Mouse (Mus musculus) lung, embryonic 16.5 days (tissue): ENCODE results near the gene Zswim1. TPM values are rescaled to one million over a fixed set of nuclear protein-coding genes. Genes with fewer than 3 reads are reported as not detected.
"Not testable (repeated sequence)": the region's sequence is repeated elsewhere in the genome, so short reads cannot be mapped to it uniquely, and the experiment has no call there.

Experiments used
- ATAC-seq: fragments of 200-750 bp; cut with Nextera tagmentation; 2 replicates; pipeline ENCODE4 v1.8.0; 2017; ENCODE audit warnings: low read depth, mild to moderate bottlenecking, moderate library complexity
- H3K27ac ChIP-seq: fragments of 300-500 bp; sonication (generic); 2 replicates; pipeline ENCODE4 v1.5.1; 2014; ENCODE audit warnings: mild to moderate bottlenecking, control low read depth, low read length
- H3K27me3 ChIP-seq: fragments of 300-500 bp; sonication (generic); 2 replicates; pipeline ENCODE4 v1.6.1; 2014; ENCODE audit warnings: low read depth, low read length, mixed read lengths; ENCODE audit not compliant: control insufficient read depth, insufficient read depth
- H3K36me3 ChIP-seq: fragments of 300-500 bp; sonication (generic); 2 replicates; pipeline ENCODE4 v1.6.1; 2014; ENCODE audit warnings: low read length; ENCODE audit not compliant: control insufficient read depth, insufficient read depth
- H3K4me1 ChIP-seq: fragments of 300-500 bp; sonication (generic); replicated peaks from 2 replicates; pipeline ENCODE4 v1.6.1; 2014; ENCODE audit warnings: low read length, mixed read lengths; ENCODE audit not compliant: control insufficient read depth, insufficient read depth
- H3K4me2 ChIP-seq: fragments of 300-500 bp; sonication (generic); 2 replicates; pipeline ENCODE4 v1.6.1; 2014; ENCODE audit warnings: low read depth, low read length, control low read depth
- H3K4me3 ChIP-seq: fragments of 300-500 bp; sonication (generic); 2 replicates; pipeline ENCODE4 v1.5.1; 2014; ENCODE audit warnings: mild to moderate bottlenecking, low read length, control low read depth
- H3K9ac ChIP-seq: fragments of 300-500 bp; sonication (generic); 2 replicates; pipeline ENCODE4 v1.6.1; 2014; ENCODE audit warnings: low read length, control low read depth
- H3K9me3 ChIP-seq: fragments of 300-500 bp; sonication (generic); 2 replicates; pipeline ENCODE4 v1.6.1; 2016; ENCODE audit warnings: low read length; ENCODE audit not compliant: control insufficient read depth
- WGBS: fragments of 180-500 bp; shearing (Covaris S2); extraction: QIAGEN DNeasy Blood & Tissue Kit; methylation state at CpG from one replicate; pipeline ENCODE4 v1.1.7; 2014; 5-methylcytosine and 5-hydroxymethylcytosine counted together
- polyA plus RNA-seq: library from polyadenylated mRNA; unstranded; fragments of >200 nt; fragmentation: Nextera tagmentation; extraction: Ambion mirVana; gene quantifications from 2 replicates; pipeline ENCODE4 v1.2.1, GENCODE M21; 2015

Gene Zswim1
- polyA plus RNA-seq, 1 experiment from 2014 or later = 16.6 TPM

- under 1% methylated on average over 47 of the region's 47 CpGs for WGBS
- peak within 1 kb of the TSS; percentile 49 for H3K27ac ChIP-seq
- no peaks in the 10 kb centered on the region for H3K36me3 ChIP-seq
- H3K9ac ChIP-seq = peak within 1 kb of the TSS; percentile 70
- H3K4me3 ChIP-seq = peak within 1 kb of the TSS; percentile 64
- peaks cover 46% of the 10 kb centered on the region for H3K4me1 ChIP-seq
- H3K4me2 ChIP-seq = peak within 1 kb of the TSS; percentile 72
- H3K9me3 ChIP-seq = no peaks in the 10 kb centered on the region
- H3K27me3 ChIP-seq = no peaks in the 10 kb centered on the region
- ATAC-seq = peak; percentile 78
Measured at GRCm38 (mm10) chr2:164857101-164857821, 34.8 kb downstream of the Zswim1 start, which contains the start of gene Pltp. Pltp (minus strand) TSS chr2:164857711.

- H3K4me1 ChIP-seq = peaks cover 53% of the 10 kb centered on the region
- no peaks in the 10 kb centered on the region for H3K27me3 ChIP-seq
- ATAC-seq = no peak; the same call in 1 of the 2 replicates
- peak overlapping the region; percentile 49 for H3K27ac ChIP-seq
- 9% methylated on average over 19 of the region's 19 CpGs for WGBS
- H3K36me3 ChIP-seq = no peaks in the 10 kb centered on the region
- H3K4me3 ChIP-seq = peak overlapping the region; percentile 64
- H3K9ac ChIP-seq = peak overlapping the region; percentile 70
- no peaks in the 10 kb centered on the region for H3K9me3 ChIP-seq
- peak overlapping the region; percentile 72 for H3K4me2 ChIP-seq
Measured at GRCm38 (mm10) chr2:164857842-164858553, 35.5 kb downstream of the Zswim1 start.

GRCm38 (mm10) chr2:164859155-164859554 is 36.7 kb downstream of the Zswim1 start:
- H3K9me3 ChIP-seq = no peaks in the 10 kb centered on the region
- no peak overlapping the region for H3K9ac ChIP-seq
- peaks cover 53% of the 10 kb centered on the region for H3K4me1 ChIP-seq
- H3K27me3 ChIP-seq = no peaks in the 10 kb centered on the region
- H3K36me3 ChIP-seq = no peaks in the 10 kb centered on the region
- ATAC-seq = no peak
- H3K27ac ChIP-seq = no peak overlapping the region
- no peak overlapping the region for H3K4me2 ChIP-seq
- WGBS = 53% methylated on average over 2 of the region's 2 CpGs
- H3K4me3 ChIP-seq = no peak overlapping the region

- H3K9ac ChIP-seq = no peak overlapping the region
- peaks cover 50% of the 10 kb centered on the region for H3K4me1 ChIP-seq
- no peaks in the 10 kb centered on the region for H3K36me3 ChIP-seq
- no peak overlapping the region for H3K4me2 ChIP-seq
- H3K9me3 ChIP-seq = no peaks in the 10 kb centered on the region
- H3K27ac ChIP-seq = no peak overlapping the region
- no peak for ATAC-seq
- H3K27me3 ChIP-seq = no peaks in the 10 kb centered on the region
- 66% methylated on average over 9 of the region's 9 CpGs for whole genome bisulfite sequencing
- H3K4me3 ChIP-seq = no peak overlapping the region
Measured at GRCm38 (mm10) chr2:164859640-164860432, 37.4 kb downstream of the Zswim1 start.

GRCm38 (mm10) chr2:164861094-164861493 is 38.6 kb downstream of the Zswim1 start:
- Histone ChIP-seq H3K4me1 (peaks cover 46% of the 10 kb centered on the region), H3K4me2 (no peak overlapping the region), H3K27ac (peak overlapping the region; percentile 97), H3K9ac (no peak overlapping the region), H3K36me3 (no peaks in the 10 kb centered on the region), H3K27me3 (no peaks in the 10 kb centered on the region), H3K9me3 (no peaks in the 10 kb centered on the region), H3K4me3 (no peak overlapping the region)
- ATAC-seq = no peak
- WGBS = 41% methylated on average over 4 of the region's 4 CpGs

- Histone ChIP-seq H3K4me2 (peak overlapping the region; percentile 27; the same call in 1 of the 2 replicates), H3K27ac (peak overlapping the region; percentile 97), H3K4me3 (no peak overlapping the region), H3K9me3 (no peaks in the 10 kb centered on the region), H3K4me1 (peaks cover 43% of the 10 kb centered on the region), H3K27me3 (no peaks in the 10 kb centered on the region), H3K9ac (no peak overlapping the region), H3K36me3 (no peaks in the 10 kb centered on the region)
- ATAC-seq = peak; percentile 86
- WGBS = 18% methylated on average over 8 of the region's 9 CpGs
Measured at GRCm38 (mm10) chr2:164862179-164862861, 39.8 kb downstream of the Zswim1 start.

- H3K27me3 ChIP-seq, ATAC-seq, H3K4me3 ChIP-seq, H3K36me3 ChIP-seq, H3K4me2 ChIP-seq, H3K9me3 ChIP-seq, H3K9ac ChIP-seq: not testable (repeated sequence)
- peak overlapping the region; percentile 97 for H3K27ac ChIP-seq
- peaks cover 36% of the 10 kb centered on the region for H3K4me1 ChIP-seq
- WGBS = 94% methylated on average over 8 of the region's 9 CpGs
Measured at GRCm38 (mm10) chr2:164863411-164863810, 40.9 kb downstream of the Zswim1 start.

GRCm38 (mm10) chr2:164864593-164864992 is 42.1 kb downstream of the Zswim1 start:
- no peaks in the 10 kb centered on the region for H3K36me3 ChIP-seq
- no peaks in the 10 kb centered on the region for H3K27me3 ChIP-seq
- 57% methylated on average over 4 of the region's 4 CpGs for WGBS
- no peak overlapping the region for H3K4me2 ChIP-seq
- ATAC-seq = no peak
- H3K9me3 ChIP-seq = peaks cover 7% of the 10 kb centered on the region
- H3K4me1 ChIP-seq = peaks cover 32% of the 10 kb centered on the region
- no peak overlapping the region for H3K27ac ChIP-seq
- H3K9ac ChIP-seq = no peak overlapping the region
- H3K4me3 ChIP-seq = no peak overlapping the region
